Mouse (Mus musculus): ENCODE data around the gene Gata1. TPM values are rescaled to one million over a fixed set of nuclear protein-coding genes. Genes with fewer than 3 reads are reported as not detected.

Gene Gata1
- total and polyA plus RNA-seq, 3 experiments: 128 to 496 (median 385) TPM

GRCm38 (mm10) chrX:8018286-8018685 lies 40.4 kb upstream of the Gata1 start, which contains the start of gene Glod5:
Glod5 (minus strand) TSS chrX:8018492.
- Histone ChIP-seq H3K79me2 (ENCODE audit: control insufficient read depth, insufficient read depth, low read length, poor library complexity) (no peaks in the 10 kb centered on the region), H3K4me1 (ENCODE audit: control insufficient read depth in 1 of 2, insufficient read depth in 2 of 2, low read length in 2 of 2) (peaks cover 0 to 8% of the 10 kb centered on the region in 2 experiments; a peak in 3 of 4 replicates), H3K27me3 (ENCODE audit: control insufficient read depth in 1 of 2, insufficient read depth in 2 of 2, low read length in 2 of 2) (no peaks in the 10 kb centered on the region), H3K4me3 (ENCODE audit: control insufficient read depth in 1 of 2, insufficient read depth in 1 of 2, low read depth in 2 of 2, low read length in 2 of 2) (no peak within 1 kb of the TSS), H3K9ac (ENCODE audit: control insufficient read depth, low read depth, low read length, poor library complexity, severe bottlenecking) (peak within 1 kb of the TSS; percentile 30; the same call in 1 of the 2 replicates), H3K9me3 (replicated peaks; ENCODE audit: insufficient read depth, low read length) (no peaks in the 10 kb centered on the region), H3K36me3 (ENCODE audit: control insufficient read depth in 1 of 2, insufficient read depth in 2 of 2, low read length in 2 of 2) (peaks cover 0 to 5% of the 10 kb centered on the region in 2 experiments; a peak in 1 of 4 replicates), H3K27ac (ENCODE audit: control insufficient read depth, low read depth, low read length) (no peak within 1 kb of the TSS)
- DNase-seq (ENCODE audit: low read depth, low spot score): no peak
- TF ChIP-seq TBP (IDR thresholded peaks at IDR 0.05; ENCODE audit: low read depth, low read length) (no peak), SIN3A (IDR thresholded peaks at IDR 0.05; ENCODE audit: low read length) (no peak), KAT2A (conservative IDR thresholded peaks at IDR 0.05; ENCODE audit: low read depth, low read length) (no peak), ZMIZ1 (IDR thresholded peaks at IDR 0.05; ENCODE audit: low read depth, low read length) (no peak), ZC3H11A (IDR thresholded peaks at IDR 0.05; ENCODE audit: low read depth, low read length) (no peak), ELF1 (IDR thresholded peaks at IDR 0.05; ENCODE audit: low read depth, low read length) (no peak), ETS1 (IDR thresholded peaks at IDR 0.05; ENCODE audit: low read depth, low read length) (no peak), UBTF (IDR thresholded peaks at IDR 0.05; ENCODE audit: borderline replicate concordance, insufficient read depth, low read depth, low read length) (no peak)

- Histone ChIP-seq H3K36me3 (ENCODE audit: control insufficient read depth in 1 of 2, insufficient read depth in 2 of 2, low read length in 2 of 2) (peaks cover 0 to 5% of the 10 kb centered on the region in 2 experiments; a peak in 1 of 4 replicates), H3K27me3 (ENCODE audit: control insufficient read depth in 1 of 2, insufficient read depth in 2 of 2, low read length in 2 of 2) (no peaks in the 10 kb centered on the region), H3K9ac (ENCODE audit: control insufficient read depth, low read depth, low read length, poor library complexity, severe bottlenecking) (peak overlapping the region; percentile 30; the same call in 1 of the 2 replicates), H3K4me3 (ENCODE audit: control insufficient read depth in 1 of 2, insufficient read depth in 1 of 2, low read depth in 2 of 2, low read length in 2 of 2) (no peak overlapping the region), H3K27ac (ENCODE audit: control insufficient read depth, low read depth, low read length) (no peak overlapping the region), H3K4me1 (ENCODE audit: control insufficient read depth in 1 of 2, insufficient read depth in 2 of 2, low read length in 2 of 2) (peaks cover 0 to 8% of the 10 kb centered on the region in 2 experiments; a peak in 3 of 4 replicates), H3K9me3 (replicated peaks; ENCODE audit: insufficient read depth, low read length) (no peaks in the 10 kb centered on the region), H3K79me2 (ENCODE audit: control insufficient read depth, insufficient read depth, low read length, poor library complexity) (no peaks in the 10 kb centered on the region)
- DNase-seq (ENCODE audit: low read depth, low spot score): peak; percentile 90
- TF ChIP-seq GABPA (IDR thresholded peaks at IDR 0.05; ENCODE audit: low read depth, low read length): no peak
- TF ChIP-seq JUND (IDR thresholded peaks at IDR 0.05; ENCODE audit: low read depth, low read length): no peak
- no peak for TF ChIP-seq MAFK (IDR thresholded peaks at IDR 0.05; ENCODE audit: borderline replicate concordance, low read depth, low read length)
- TF ChIP-seq MYB (IDR thresholded peaks at IDR 0.05; ENCODE audit: low read depth, low read length): no peak
- TF ChIP-seq ZC3H11A (IDR thresholded peaks at IDR 0.05; ENCODE audit: low read depth, low read length): peak; percentile 95
- no peak for TF ChIP-seq MAZ (IDR thresholded peaks at IDR 0.05; ENCODE audit: low read depth, low read length)
- no peak for TF ChIP-seq EP300 (IDR thresholded peaks at IDR 0.05; ENCODE audit: low read depth in 1 of 2, low read length in 2 of 2)
- TF ChIP-seq MXI1 (IDR thresholded peaks at IDR 0.05; ENCODE audit: low read depth, low read length): no peak
- TF ChIP-seq POLR2AphosphoS2 (IDR thresholded peaks at IDR 0.05; ENCODE audit: low read length): no peak
- no peak for TF ChIP-seq ZNF384 (IDR thresholded peaks at IDR 0.05; ENCODE audit: low read depth, low read length)
- no peak for TF ChIP-seq HCFC1 (IDR thresholded peaks at IDR 0.05; ENCODE audit: low read depth, low read length)
- TF ChIP-seq TBP (IDR thresholded peaks at IDR 0.05; ENCODE audit: low read depth, low read length): no peak
- no peak for TF ChIP-seq UBTF (IDR thresholded peaks at IDR 0.05; ENCODE audit: borderline replicate concordance, insufficient read depth, low read depth, low read length)
- no peak for TF ChIP-seq POLR2A (IDR thresholded peaks at IDR 0.05; ENCODE audit: control insufficient read depth in 1 of 2, insufficient read depth in 1 of 2, low read depth in 1 of 2, low read length in 2 of 2, poor library complexity in 1 of 2)
- no peak for TF ChIP-seq GATA1 (IDR thresholded peaks at IDR 0.05; ENCODE audit: low read depth, low read length)
- no peak for TF ChIP-seq RCOR1 (IDR thresholded peaks at IDR 0.05; ENCODE audit: low read depth, low read length)
- no peak for TF ChIP-seq NRF1 (IDR thresholded peaks at IDR 0.05; ENCODE audit: insufficient read depth, low read depth, low read length, poor library complexity, severe bottlenecking)
- TF ChIP-seq BHLHE40 (IDR thresholded peaks at IDR 0.05; ENCODE audit: borderline replicate concordance, low read depth, low read length): no peak
- peak; percentile 85 to 94 (median 86) for TF ChIP-seq CTCF (IDR thresholded peaks at IDR 0.05 in 2 of 3, conservative IDR thresholded peaks at IDR 0.05 in 1 of 3; ENCODE audit: control insufficient read depth in 1 of 3, insufficient read depth in 1 of 3, low read depth in 2 of 3, low read length in 3 of 3, poor library complexity in 1 of 3, severe bottlenecking in 1 of 3)
- TF ChIP-seq TAL1 (IDR thresholded peaks at IDR 0.05; ENCODE audit: low read length): no peak
- TF ChIP-seq KAT2A (conservative IDR thresholded peaks at IDR 0.05; ENCODE audit: low read depth, low read length): no peak
- peak; percentile 94 for TF ChIP-seq SMC3 (IDR thresholded peaks at IDR 0.05; ENCODE audit: low read depth, low read length)
- TF ChIP-seq RAD21 (IDR thresholded peaks at IDR 0.05; ENCODE audit: low read depth, low read length): peak; percentile 98
- no peak for TF ChIP-seq CHD2 (IDR thresholded peaks at IDR 0.05; ENCODE audit: low read length)
- peak; percentile 32; the same call in 1 of the 2 replicates for TF ChIP-seq MYC (IDR thresholded peaks at IDR 0.05; ENCODE audit: low read depth, low read length)
- no peak for TF ChIP-seq ZMIZ1 (IDR thresholded peaks at IDR 0.05; ENCODE audit: low read depth, low read length)
- peak; percentile 46; the same call in 1 of the 2 replicates for TF ChIP-seq SIN3A (IDR thresholded peaks at IDR 0.05; ENCODE audit: low read length)
- TF ChIP-seq CHD1 (IDR thresholded peaks at IDR 0.05; ENCODE audit: low read depth, low read length): no peak
- no peak for TF ChIP-seq MAX (IDR thresholded peaks at IDR 0.05; ENCODE audit: low read length)
These were observed 39.3 kb upstream of the Gata1 start for GRCm38 (mm10) chrX:8017142-8017541.

All from MEL (cell line).